Mouse (Mus musculus): ENCODE results near the gene Sgpp1.

DNA sequence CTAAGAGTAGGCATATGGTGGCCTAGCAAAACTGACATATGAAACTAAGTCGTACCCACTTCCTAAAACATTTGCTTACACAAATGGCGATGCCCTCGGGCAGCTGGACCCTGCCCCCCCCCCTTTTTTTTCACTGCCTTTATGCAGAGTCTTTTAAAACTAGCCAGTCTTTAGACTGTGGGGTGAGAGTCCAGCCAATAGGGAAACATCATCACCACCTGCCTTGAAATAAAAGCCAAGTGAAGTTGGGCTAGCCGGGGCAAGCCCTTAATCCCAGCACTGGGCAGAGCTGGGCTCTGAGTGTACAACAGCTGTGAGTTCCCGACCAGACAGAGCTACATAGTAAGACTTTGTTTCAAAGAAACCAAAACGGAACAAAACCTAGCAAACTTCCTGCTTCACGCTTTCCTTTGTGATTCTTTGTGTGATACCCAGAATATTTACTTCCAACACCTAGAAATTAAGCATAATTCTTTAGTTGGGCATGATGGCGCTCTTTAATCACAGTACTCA, 9.1 kb downstream of the Sgpp1 start:
- TF ChIP-seq MAFK (IDR thresholded peaks at IDR 0.05; ENCODE audit: insufficient read depth, low read depth, low read length) (no peak), HCFC1 (IDR thresholded peaks at IDR 0.05; ENCODE audit: borderline replicate concordance, insufficient read depth, low read length) (no peak)

All from ES-E14 (cell line).